Comparison of ENCODE assay signal across 34 mouse cellular contexts in genomic region chr10:24930143-24930542, GRCm38 (mm10). TPM values are rescaled to one million over a fixed set of nuclear protein-coding genes. Genes with fewer than 3 reads are reported as not detected.
DNase-seq lines count a peak whose midpoint lies in the region; ATAC-seq and TF ChIP-seq lines count a peak whose summit lies in the region.
"Had no signal": no experiment of that assay in that cellular context is flagged by ENCODE, and none has a peak within 500 bp of the region (broad histone marks: within the 10 kb centered on the region; RNA-seq: fewer than 3 reads in every experiment).

No protein-coding gene starts in this region.

- H3K27me3 ChIP-seq in heart, embryonic 11.5 days (ENCODE audit: control insufficient read depth, insufficient read depth, low read length), result no peaks in the 10 kb centered on the region
- H3K27me3 ChIP-seq in lung, postnatal 0 days (replicated peaks; ENCODE audit: insufficient read depth, low read length), result no peaks in the 10 kb centered on the region
- H3K27me3 ChIP-seq in midbrain, embryonic 11.5 days (ENCODE audit: control insufficient read depth, insufficient read depth, low read length), result no peaks in the 10 kb centered on the region
- H3K27me3 ChIP-seq: embryonic facial prominence, embryonic 13.5 days; forebrain, embryonic 15.5 days; heart, embryonic 13.5 days; limb, embryonic 12.5 days; liver, embryonic 12.5 days; neural tube, embryonic 12.5 days had no signal

- peak; percentile 45; the same call in 1 of the 2 replicates for TF ChIP-seq EP300 in lung, postnatal 0 days (IDR thresholded peaks at IDR 0.05)

- DNase-seq in heart, adult 11 months, result peak; percentile 81
- DNase-seq in lung, postnatal 0 days (ENCODE audit: low spot score), result peak; percentile 64
- no peak for DNase-seq in lung, postnatal 14 days
- no peak for DNase-seq in midbrain, embryonic 11.5 days (ENCODE audit: low spot score, missing footprints)
- no peak for DNase-seq in thymus, adult 18-20 months
- DNase-seq: adrenal gland, adult 8-10 months; cerebellum, adult 11 months; cerebellum, adult 9-11 months; gastrocnemius, postnatal 25 days; heart, adult 2 months; heart, postnatal 10 days; kidney, adult 9 months; kidney, postnatal 10 days; layer of hippocampus, postnatal 36 days; right cerebral cortex, adult 18-20 months; thymus, postnatal 4 days had no signal

- TF ChIP-seq CTCF in lung, postnatal 0 days (IDR thresholded peaks at IDR 0.05), result no peak

- no peak overlapping the region for H3K27ac ChIP-seq in heart, embryonic 11.5 days (ENCODE audit: low read depth, low read length)
- H3K27ac ChIP-seq in lung, postnatal 0 days (ENCODE audit: low read length), result peak overlapping the region; percentile 52; the same call in 1 of the 2 replicates
- no peak overlapping the region for H3K27ac ChIP-seq in midbrain, embryonic 11.5 days (ENCODE audit: low read depth, low read length)
- H3K27ac ChIP-seq: embryonic facial prominence, embryonic 13.5 days; forebrain, embryonic 10.5 days; forebrain, embryonic 15.5 days; heart, adult 2 months; heart, embryonic 13.5 days; hindbrain, embryonic 14.5 days; limb, embryonic 12.5 days; liver, embryonic 12.5 days; midbrain, embryonic 10.5 days; neural tube, embryonic 12.5 days had no signal

- ATAC-seq in heart, embryonic 11.5 days (replicated peaks; ENCODE audit: insufficient number of reproducible peaks, low FRiP score, low TSS enrichment), result no peak
- peak; percentile 77 for ATAC-seq in lung, postnatal 0 days
- peak; percentile 83 for ATAC-seq in megakaryocyte, adult 5-6 weeks (ENCODE audit: poor library complexity, severe bottlenecking)
- no peak for ATAC-seq in midbrain, embryonic 11.5 days (ENCODE audit: low FRiP score)
- ATAC-seq: forebrain, embryonic 15.5 days; intestine, postnatal 0 days; liver, embryonic 12.5 days; midbrain, embryonic 16.5 days had no signal

- H3K4me2 ChIP-seq in heart, embryonic 11.5 days, result no peak overlapping the region
- no peak overlapping the region for H3K4me2 ChIP-seq in lung, postnatal 0 days (replicated peaks; ENCODE audit: low read depth, low read length)
- no peak overlapping the region for H3K4me2 ChIP-seq in midbrain, embryonic 11.5 days
- H3K4me2 ChIP-seq: embryonic facial prominence, embryonic 13.5 days; forebrain, embryonic 15.5 days; heart, embryonic 13.5 days; hindbrain, embryonic 14.5 days; limb, embryonic 12.5 days; liver, embryonic 12.5 days; neural tube, embryonic 12.5 days had no signal

- no peaks in the 10 kb centered on the region for H3K9me3 ChIP-seq in heart, embryonic 11.5 days (replicated peaks; ENCODE audit: control insufficient read depth, low read length)
- H3K9me3 ChIP-seq in lung, postnatal 0 days (ENCODE audit: low read length), result no peaks in the 10 kb centered on the region
- H3K9me3 ChIP-seq in midbrain, embryonic 11.5 days (ENCODE audit: control insufficient read depth, low read length), result no peaks in the 10 kb centered on the region
- H3K9me3 ChIP-seq: embryonic facial prominence, embryonic 13.5 days; forebrain, embryonic 10.5 days; forebrain, embryonic 15.5 days; G1E; heart, embryonic 13.5 days; limb, embryonic 12.5 days; liver, embryonic 12.5 days; midbrain, embryonic 10.5 days; neural tube, embryonic 12.5 days had no signal

- H3K4me3 ChIP-seq in heart, embryonic 11.5 days (ENCODE audit: low read depth, low read length), result no peak overlapping the region
- no peak overlapping the region for H3K4me3 ChIP-seq in lung, postnatal 0 days (ENCODE audit: low read depth, low read length)
- H3K4me3 ChIP-seq in midbrain, embryonic 11.5 days (ENCODE audit: low read depth, low read length), result no peak overlapping the region
- H3K4me3 ChIP-seq: embryonic facial prominence, embryonic 13.5 days; forebrain, embryonic 10.5 days; forebrain, embryonic 15.5 days; heart, adult 2 months; heart, embryonic 13.5 days; limb, embryonic 12.5 days; liver, embryonic 12.5 days; midbrain, embryonic 10.5 days; myocyte; neural tube, embryonic 12.5 days had no signal

- H3K36me3 ChIP-seq in heart, embryonic 11.5 days (ENCODE audit: control insufficient read depth, insufficient read depth, low read length), result no peaks in the 10 kb centered on the region
- no peaks in the 10 kb centered on the region for H3K36me3 ChIP-seq in lung, postnatal 0 days (ENCODE audit: insufficient read depth, low read length)
- H3K36me3 ChIP-seq in midbrain, embryonic 11.5 days (ENCODE audit: control insufficient read depth, insufficient read depth, low read length), result no peaks in the 10 kb centered on the region
- H3K36me3 ChIP-seq: embryonic facial prominence, embryonic 13.5 days; forebrain, embryonic 10.5 days; forebrain, embryonic 15.5 days; G1E; heart, embryonic 13.5 days; limb, embryonic 12.5 days; liver, embryonic 12.5 days; midbrain, embryonic 10.5 days; neural tube, embryonic 12.5 days had no signal

- peaks cover 5% of the 10 kb centered on the region; the same call in 1 of the 2 replicates for H3K4me1 ChIP-seq in heart, embryonic 11.5 days (ENCODE audit: control insufficient read depth, insufficient read depth, low read length)
- peaks cover 8% of the 10 kb centered on the region; the same call in 1 of the 2 replicates for H3K4me1 ChIP-seq in lung, postnatal 0 days (ENCODE audit: insufficient read depth, low read depth, low read length)
- H3K4me1 ChIP-seq in midbrain, embryonic 11.5 days (ENCODE audit: control insufficient read depth, insufficient read depth, low read length), result no peaks in the 10 kb centered on the region
- H3K4me1 ChIP-seq: forebrain, embryonic 15.5 days had no signal

- 83% methylated on average over 6 of the region's 6 CpGs for WGBS in heart, embryonic 11.5 days (ENCODE audit: insufficient replicate concordance)
- WGBS in lung, postnatal 0 days, result 40% methylated on average over 6 of the region's 6 CpGs
- 86% methylated on average over 6 of the region's 6 CpGs for whole genome bisulfite sequencing in midbrain, embryonic 11.5 days

- H3K9ac ChIP-seq in heart, embryonic 11.5 days (ENCODE audit: low read depth, low read length), result no peak overlapping the region
- no peak overlapping the region for H3K9ac ChIP-seq in lung, postnatal 0 days (replicated peaks; ENCODE audit: low read depth)
- no peak overlapping the region for H3K9ac ChIP-seq in midbrain, embryonic 11.5 days (ENCODE audit: low read length)
- H3K9ac ChIP-seq: embryonic facial prominence, embryonic 13.5 days; forebrain, embryonic 15.5 days; heart, embryonic 13.5 days; hindbrain, embryonic 14.5 days; limb, embryonic 12.5 days; liver, embryonic 12.5 days; neural tube, embryonic 12.5 days had no signal

RNA-seq across cellular contexts. Expression of gene Arg1, which starts 2.9 kb away (rescaled TPM):
- 1.1 TPM in 2 replicates for polyA plus RNA-seq in heart, embryonic 11.5 days (2014; fragmentation: Nextera tagmentation; extraction: Ambion mirVana)
- 4.9 and 8.4 TPM in 2 replicates for polyA plus RNA-seq in lung, postnatal 0 days (2015; fragmentation: Nextera tagmentation; extraction: Ambion mirVana)
- total RNA-seq in megakaryocyte, adult 5-6 weeks (2015), result 0.09 and 0.39 TPM in 2 replicates
- 1.1 TPM in 1 of 2 replicates, not detected in the other for total RNA-seq in megakaryocyte, adult 5-6 weeks (2017)
- 1.9 and 2.0 TPM in 2 replicates for polyA plus RNA-seq in midbrain, embryonic 11.5 days (2014; fragmentation: Nextera tagmentation; extraction: Ambion mirVana)
- total RNA-seq: G1E; gastrocnemius, adult 18-20 months; heart, adult 2 months; heart, postnatal 10 days; hematopoietic stem cell, adult 5-6 weeks; layer of hippocampus, postnatal 36 days had no signal
- polyA plus RNA-seq: G1E; myocyte; spleen, adult 2 months had no signal

Comparison
In these comparisons a context has a peak if more than half of its experiments do, and no peak if none do; other contexts are left out.
1. DNase-seq: peak in heart, adult 11 months (single experiment) and lung, postnatal 0 days (single experiment); none in lung, postnatal 14 days (single experiment), midbrain, embryonic 11.5 days (single experiment) and thymus, adult 18-20 months (0 of 2).
2. ATAC-seq: peak in lung, postnatal 0 days (single experiment) and megakaryocyte, adult 5-6 weeks (single experiment); none in heart, embryonic 11.5 days (single experiment) and midbrain, embryonic 11.5 days (single experiment).